Mouse (Mus musculus) B cell, adult 2 months (primary cell): Measurements from ENCODE around the gene 2810021J22Rik.
"Not testable (repeated sequence)": the region's sequence is repeated elsewhere in the genome, so short reads cannot be mapped to it uniquely, and the experiment has no call there.

ENCODE experiments used
- DNase-seq, 2 experiments: peaks; one replicate each; pipeline ENCODE4 v3.0.0; 2022

Gene 2810021J22Rik

DNA sequence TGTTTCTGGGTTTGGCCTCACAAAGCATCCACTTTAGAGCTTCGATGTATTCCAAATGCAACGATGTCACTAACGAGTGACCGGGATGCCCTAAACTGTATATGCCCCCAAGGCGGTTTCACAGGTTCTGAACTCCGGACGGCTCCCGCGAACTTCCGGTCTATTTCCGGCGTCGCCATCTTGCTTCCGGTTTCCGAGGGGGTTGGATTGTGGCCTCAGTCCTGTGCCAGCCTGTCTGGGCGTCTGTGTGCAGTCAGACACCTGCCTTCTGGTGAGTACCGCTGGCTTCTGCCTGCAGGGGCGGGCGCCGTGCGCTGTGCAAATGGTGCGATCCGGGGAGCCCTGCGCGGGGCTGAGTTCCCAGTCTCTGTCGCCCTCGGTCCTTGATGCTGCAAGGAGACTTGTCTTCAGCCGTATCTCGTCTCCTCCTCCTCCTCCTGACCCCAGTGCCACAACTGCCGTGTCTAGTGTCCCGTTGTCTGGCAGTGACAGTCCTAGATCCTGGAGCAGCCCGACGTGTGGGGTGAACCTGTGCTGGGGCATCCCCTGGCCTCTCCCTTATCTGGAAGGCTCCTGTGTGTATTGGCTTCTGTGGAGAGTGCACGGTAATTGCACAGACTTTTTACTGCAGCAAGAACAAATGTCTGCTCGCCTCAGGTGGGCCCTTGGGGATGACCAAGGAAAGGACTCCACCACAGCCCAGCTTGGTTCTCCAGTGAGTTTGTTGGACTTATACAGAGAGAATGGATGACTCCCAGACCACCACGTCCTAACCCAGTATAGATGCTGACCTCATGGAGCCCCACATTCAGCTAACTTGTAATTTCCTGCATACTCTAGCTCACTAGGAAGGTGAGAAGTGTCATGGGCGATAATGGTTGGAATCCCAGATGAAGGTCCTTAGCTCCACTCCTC, at the start of gene 2810021J22Rik:
Gene 2810021J22Rik (plus strand): TSS at position 178 of the 915 bp plus-strand sequence.
- peak; percentile 85 to 86 for DNase-seq

DNA sequence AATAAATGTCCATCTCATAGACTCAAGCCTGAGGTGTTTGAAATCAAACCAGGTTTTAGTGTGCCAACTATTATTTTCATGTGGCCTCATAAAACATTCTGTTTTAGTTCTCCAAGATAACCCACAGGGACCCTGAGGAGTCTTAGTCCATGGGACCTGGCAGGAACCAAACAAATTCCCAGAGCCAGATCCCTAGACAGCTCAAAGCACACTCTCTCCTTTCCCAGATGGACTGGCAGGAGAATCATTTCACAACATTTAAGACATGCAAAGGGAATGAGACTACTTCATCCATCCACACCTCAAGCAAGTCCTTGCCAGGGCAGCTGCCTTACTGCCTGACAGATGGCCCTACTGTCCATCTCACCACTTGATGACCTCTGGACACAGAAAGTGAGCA, 38.1 kb upstream of the 2810021J22Rik start, which contains the start of gene Olfr312:
Gene Olfr312 (plus strand): TSS at position 301 of the 400 bp plus-strand sequence.
- not testable (repeated sequence) for DNase-seq

DNA sequence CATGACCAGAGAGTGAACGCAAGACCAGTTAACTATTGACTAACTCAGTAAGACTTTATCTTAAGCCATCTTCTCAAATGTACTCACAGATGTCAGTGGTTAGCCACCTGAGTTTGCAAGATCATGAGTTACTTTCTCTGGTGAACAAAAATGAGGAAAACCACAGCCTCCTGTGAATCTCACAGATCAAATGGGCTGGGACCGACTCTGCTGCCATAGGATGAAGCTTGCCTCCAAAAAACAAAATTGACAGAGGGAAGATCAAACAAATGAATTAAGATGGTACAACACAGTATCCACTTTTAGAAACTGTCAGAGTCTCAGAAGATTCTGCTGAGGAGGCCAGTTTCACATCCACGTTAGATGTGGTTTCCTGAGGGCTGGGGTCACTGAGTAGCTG, 37.3 kb upstream of the 2810021J22Rik start:
- DNase-seq, result no peak

DNA sequence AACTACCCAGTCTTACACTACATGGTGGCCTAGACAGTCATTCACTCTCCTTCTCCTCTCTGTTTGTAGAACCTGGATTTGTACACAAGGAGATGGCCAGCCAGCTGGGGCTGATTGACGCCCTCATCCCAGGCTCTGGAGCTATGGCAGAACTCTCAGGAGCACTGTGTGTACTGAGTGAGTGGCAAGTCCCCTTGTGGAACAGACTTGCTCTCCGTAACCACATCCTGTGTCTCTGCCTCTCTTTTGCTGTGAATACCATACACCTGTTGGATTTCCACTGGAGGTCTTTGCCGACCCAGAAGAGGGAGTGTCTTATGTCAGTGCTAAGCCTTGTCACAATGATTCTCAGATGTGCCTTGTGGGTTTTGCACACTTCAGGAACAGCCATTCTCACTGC, 34.5 kb upstream of the 2810021J22Rik start:
- DNase-seq, result not testable (repeated sequence)

DNA sequence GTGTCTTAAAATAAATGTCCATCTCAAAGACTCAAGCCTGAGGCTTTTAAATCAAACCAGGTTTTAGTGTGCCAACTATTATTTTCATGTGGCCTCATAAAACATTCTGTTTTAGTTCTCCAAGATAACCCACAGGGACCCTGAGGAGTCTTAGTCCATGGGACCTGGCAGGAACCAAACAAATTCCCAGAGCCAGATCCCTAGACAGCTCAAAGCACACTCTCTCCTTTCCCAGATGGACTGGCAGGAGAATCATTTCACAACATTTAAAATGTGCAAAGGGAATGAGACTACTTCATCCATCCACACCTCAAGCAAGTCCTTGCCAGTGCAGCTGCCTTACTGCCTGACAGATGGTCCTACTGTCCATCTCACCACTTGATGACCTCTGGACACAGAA, 28.1 kb upstream of the 2810021J22Rik start, which contains the start of gene Olfr311:
Gene Olfr311 (plus strand): TSS at position 301 of the 400 bp plus-strand sequence.
- not testable (repeated sequence) for DNase-seq

DNA sequence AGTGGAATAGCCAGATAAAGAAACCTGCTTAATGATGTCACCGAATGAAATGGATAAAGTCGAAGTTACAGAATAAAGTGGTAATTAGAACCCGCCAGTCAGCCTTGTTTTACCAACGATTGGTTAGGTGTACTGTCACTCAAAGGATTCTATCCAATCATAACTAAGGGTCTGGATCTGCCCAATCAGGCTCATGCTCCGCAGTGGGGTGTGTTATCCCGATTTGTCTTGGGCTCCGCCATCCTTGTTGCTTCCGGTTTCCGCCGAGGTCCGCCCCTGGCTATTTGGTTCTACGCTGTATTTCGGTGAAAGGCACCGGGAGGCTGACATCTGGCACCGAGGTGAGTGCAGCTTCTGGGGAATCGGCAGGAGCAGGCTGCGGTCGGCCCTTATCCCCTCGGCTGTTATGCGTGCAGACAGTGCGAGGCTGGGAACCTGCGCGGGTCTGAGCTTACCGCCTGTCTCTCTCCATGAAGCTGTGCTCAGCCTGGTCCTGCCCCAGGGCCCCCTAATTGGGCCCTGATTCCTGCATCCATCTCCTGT, 20.0 kb upstream of the 2810021J22Rik start, which contains the start of gene Gm12258:
Gene Gm12258 (plus strand): TSS at position 240 of the 543 bp plus-strand sequence.
- DNase-seq, result peak; percentile 81 to 83

DNA sequence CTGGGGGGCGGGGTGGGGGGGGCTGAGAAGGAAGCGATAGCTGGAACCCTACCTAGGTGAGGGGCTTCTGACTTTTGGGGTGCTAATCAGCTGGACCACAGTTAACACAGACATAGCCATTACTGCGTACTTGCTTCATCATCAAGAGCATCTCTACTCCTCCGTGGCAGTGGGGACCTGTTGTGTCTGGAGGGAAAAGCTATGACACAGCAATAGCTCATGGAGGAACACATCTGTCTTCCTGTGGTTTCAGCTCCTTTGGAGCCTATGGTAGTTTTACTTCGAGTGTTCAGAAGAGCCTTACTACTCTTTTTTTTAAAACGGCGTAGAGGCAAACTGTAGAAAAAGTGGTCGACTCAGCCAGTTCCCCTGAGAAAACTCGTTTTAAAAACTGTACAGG, 19.4 kb upstream of the 2810021J22Rik start:
- no peak for DNase-seq

DNA sequence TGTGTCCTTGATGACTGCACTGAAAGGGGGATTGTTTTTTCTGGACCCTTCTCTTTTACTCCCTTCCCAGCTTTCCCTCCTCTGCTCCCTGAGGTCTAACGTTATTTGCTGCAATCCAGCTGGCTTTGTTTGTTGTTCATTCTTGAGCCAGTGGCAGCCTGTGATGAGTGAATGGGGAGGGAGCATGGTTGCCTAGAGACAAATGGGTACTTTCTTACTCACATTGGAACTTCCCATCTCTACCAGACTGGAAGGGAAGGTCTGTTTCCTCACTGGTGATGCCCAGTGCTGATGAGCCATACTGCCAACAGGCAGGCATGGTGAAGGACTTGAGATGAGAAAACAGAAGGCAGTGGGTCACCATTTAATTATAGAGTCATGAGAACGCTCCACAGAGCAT, 17.3 kb upstream of the 2810021J22Rik start:
- DNase-seq, result no peak

DNA sequence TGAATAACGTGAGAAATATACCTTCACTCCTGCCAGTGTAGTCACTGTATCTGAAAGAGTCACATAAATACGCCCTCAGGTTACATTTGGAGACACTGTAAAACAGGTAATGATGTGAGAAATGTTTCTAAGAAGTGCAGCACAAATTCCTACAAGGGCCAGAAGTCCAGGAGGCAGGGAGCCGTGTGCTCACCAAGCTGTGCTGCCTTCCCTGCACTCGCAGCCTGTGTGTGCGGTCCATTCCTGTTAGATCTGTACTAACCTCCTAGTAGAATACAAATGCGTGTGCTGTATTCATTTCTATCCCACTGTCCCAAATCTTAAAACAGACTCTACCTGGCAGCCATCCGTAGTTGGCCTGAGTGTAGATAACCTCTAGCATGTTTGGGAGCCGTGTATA, 6.3 kb upstream of the 2810021J22Rik start:
- no peak for DNase-seq

DNA sequence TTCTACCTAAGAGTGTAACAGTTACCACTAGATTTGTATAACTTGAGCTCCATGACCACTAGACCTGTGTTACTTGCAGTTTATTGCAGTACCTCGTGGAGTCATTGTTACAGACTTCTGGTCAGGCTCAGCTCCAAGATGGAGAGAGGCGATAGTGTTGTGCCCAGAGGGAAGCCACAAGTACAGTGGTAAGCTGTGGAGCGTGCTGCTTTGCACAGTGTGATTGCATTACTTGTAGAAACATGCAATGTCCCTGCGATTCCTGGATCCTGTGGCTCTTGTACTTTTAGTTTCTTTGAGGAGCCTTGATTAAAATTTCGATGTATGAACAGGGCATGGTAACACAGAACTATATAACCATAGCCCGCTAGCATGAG, 926 bp downstream of the 2810021J22Rik start:
- DNase-seq, result no peak

DNA sequence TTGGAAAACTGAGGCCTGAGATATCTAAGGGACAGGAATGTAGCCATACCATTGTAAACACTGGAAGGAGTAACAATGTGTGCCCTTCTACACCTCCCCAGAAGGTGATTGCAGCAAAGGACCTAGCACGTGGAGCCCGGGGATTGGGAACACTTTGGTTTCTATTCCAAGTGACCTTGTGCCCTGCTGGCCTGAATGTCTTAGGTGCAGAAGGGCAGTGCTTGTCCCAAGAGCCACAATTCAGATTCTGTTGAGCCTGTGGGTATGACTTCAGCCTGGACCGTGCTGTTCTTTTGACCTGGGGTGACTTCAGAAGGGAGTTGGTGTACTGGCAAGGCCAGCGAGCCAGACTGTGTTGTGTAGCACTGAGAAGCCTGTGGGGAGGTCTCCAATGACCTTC, 3.9 kb downstream of the 2810021J22Rik start:
- no peak for DNase-seq

DNA sequence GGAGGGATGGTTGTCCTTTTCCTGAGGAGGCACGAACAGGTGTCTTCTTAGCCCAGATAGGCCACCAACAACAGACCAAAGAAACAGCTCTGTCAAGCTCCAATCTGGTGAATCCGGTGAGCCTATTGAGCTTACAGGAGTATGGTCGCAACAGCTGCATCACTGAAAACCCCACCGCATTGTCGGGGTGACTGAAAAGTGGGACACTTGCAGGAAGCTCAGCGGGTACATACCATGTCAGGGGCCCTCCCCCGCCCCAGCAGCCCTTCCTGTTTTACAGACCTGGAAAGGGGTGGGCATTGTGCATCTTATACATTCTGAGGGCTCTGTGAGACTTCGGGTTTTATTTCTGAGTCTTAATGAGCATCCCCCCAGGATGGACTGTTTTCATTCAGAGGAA, 16.7 kb downstream of the 2810021J22Rik start:
- DNase-seq, result no peak

DNA sequence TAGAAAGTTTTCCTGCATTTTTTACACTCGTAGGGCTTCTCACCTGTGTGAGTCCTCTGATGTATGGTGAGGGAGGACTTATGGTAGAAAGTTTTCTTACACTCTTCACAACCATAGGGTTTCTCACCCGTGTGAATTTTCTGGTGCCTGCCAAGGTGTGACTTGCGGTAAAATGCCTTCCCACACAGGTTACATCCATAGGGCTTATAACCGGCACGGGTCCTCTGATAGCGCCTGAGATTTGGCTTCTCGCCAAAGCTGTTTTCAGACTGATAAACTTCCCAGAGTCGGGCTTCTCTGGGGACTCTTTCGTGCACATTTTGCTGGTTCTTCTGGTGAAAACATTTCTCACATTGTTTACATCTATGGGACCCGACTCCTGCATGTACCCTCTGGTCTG, 23.5 kb downstream of the 2810021J22Rik start:
- DNase-seq, result no peak

DNA sequence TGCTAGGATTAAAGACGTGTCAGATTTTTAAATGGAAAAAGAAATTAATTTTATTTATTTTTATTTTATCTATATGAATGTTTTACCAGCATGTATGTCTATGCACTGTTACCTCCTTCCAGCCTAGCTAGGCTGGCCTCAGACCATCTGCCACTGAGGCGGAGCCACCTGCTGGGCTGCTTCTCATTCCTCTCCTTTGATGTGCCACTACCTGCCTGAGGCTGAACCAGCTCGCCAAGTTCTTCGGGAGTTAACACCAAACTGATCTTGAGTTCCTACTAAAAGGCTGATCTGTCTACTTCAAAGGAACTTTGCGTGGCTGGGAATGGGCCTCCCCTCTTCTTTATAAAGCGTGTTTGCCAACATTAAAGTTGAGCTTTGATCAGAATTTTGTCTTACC, 27.4 kb downstream of the 2810021J22Rik start:
- DNase-seq, result no peak

DNA sequence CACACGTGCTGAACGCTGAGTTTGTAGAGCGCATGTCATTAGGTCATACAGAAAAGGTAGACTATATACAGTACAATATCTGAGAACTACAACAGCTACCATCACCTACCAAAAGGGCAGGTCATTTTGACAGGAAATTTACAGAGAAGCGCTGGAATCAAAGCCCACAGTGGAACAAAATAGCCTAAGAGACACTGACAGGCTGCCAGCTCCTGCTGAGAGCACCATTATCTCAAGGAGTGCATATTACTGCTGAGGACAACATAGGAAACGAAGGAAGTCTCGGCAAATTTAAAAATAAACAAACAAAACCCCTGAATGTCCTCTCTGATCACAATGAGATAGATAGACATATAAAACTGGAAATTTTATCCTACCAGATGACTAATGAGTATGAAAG, 30.5 kb downstream of the 2810021J22Rik start:
- no peak for DNase-seq

DNA sequence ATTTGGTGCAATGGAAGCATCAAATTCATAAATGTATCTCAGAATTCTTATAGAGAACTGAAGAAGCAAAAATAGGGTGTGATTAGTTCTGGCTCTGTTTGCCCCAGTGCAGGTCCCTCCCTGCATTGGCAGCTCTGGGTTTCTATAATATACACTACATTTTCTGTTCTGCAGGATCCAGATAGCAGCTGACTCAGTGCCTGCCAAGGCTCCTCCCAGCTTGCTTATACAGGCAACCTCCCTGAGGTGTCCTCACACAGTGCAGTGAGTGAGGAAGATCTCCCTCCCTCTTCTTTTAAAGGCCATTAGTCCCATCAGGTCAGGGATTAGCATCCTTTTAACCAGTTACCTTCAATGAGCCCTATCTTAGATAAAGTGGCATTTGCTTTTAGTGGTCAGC, 34.1 kb downstream of the 2810021J22Rik start:
- no peak for DNase-seq

DNA sequence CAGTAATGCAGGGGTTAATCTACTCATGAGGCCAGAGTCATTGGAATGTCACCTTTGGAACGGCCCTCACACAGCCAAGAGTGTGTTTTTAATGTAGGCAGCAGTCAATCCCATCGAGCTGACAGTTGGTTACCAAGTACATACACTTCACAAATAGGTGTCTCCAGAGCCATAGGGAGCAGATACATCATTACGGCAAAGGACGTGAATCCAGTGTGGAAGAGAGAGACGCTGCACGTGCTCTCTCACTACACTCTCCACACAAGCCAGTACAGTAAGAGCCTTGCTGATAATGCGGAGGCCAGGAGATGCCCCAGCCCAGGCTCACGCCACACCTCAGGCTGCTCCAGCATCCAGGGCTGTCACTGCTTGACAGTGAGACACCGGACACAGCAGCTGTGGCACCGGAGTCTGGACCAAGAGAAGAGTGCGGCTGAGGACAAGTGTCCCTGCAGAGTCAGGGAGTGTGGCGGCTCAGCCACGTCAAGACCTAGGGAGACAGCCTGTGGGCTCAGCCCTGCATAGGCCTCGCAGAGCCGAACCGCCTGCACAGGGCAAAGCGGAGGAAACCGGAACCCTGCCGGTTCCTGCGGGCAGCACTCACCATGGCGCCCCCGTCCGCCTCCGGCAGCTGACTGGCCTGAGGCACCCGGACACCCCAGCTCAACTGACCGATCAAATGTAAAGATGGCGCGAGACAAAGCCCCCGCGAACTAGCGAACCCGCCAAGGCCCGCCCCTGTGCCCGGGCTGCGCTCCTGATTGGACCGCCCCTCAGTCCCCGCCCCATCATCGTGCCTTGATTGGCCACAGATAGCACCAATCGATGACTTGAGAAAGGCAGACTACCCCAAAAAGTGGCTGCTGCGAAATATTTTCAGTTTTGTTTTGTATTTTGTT, 36.7 kb downstream of the 2810021J22Rik start, which contains the start of gene Zfp39:
Gene Zfp39 (minus strand): TSS at position 715 of the 899 bp plus-strand sequence.
- peak; percentile 97 to 99 for DNase-seq

DNA sequence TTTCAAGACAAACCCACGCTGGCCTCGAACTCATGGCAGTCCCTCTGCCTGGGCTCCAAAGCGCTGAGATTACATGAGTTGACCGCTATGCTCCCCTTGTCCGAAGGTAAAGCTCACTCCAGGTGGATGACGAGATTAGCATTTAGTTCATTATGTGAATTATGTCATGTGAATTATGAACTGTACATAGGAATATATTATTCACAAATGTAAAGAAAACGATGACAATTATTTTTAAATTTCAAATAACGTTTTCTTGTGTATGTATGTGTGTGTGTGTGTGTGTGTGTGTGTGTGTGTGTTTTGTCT, 37.3 kb downstream of the 2810021J22Rik start:
- DNase-seq, result no peak

DNA sequence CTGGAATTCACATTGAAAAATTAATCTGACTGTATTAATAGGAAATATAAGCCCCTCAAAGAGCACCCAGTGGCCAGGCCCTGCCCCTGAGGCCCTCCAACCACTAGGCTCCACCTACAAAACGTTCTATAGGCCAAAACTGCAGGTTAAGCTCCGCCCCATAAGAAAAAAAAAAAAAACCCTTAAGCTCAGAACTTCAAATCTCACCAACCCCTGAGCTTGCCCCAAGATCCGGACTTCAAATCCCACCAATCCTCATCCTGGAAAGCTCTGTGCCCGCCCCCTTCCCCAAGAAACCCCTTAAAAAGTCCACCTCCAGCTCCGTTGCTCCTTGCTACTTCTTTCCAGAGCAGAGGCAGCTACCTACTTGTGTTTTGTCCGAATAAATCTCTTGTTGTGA, 37.8 kb downstream of the 2810021J22Rik start:
- DNase-seq, result peak; percentile 29 to 36

DNA sequence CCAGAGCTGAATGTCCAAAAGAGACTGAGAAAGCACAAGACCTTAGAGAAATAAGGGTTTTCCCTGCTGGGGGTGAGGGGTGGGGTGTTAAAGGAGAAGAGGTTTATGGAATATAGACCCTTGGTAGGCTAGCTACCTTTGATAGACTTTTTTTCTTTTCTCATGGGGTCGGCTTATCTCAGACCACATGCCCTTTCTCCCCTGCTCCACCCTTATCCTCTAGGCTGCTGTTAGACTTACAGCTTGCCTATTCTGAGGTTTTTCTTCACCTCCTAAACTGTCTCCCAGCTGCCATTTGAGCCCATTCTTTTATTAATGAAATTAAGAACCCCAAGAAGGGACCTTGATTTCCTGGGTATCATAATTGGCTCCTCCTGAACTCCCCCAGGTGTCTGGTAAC, 46.8 kb downstream of the 2810021J22Rik start:
- DNase-seq, result no peak

DNA sequence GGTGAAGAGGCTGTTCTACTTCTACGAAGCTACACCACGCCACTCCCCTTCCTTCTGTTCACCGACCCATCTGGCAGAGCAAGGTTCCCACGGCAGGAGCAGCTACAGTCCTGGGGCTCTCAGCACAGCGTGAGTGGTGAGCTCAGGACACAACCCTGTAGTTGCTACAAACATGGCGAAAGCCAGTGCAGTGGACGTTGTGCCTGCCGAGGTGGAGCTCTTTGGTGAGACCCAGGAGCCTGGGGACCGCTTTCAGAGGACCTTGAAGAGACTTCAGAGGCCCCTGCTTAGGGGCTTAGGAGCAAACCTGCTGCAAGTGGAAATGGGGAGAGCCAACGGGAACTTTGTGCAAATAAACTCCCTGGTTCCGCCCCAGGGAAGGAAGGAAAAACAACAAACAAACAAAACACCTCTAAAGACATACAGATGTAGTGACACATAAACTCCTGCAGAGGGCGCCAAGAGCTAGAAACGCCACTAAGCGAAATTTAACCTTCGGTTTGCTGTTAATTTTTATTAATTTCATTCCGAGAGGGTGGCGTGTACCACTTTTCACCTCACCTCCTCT, 47.5 kb downstream of the 2810021J22Rik start:
- DNase-seq, result peak; percentile 43 to 51

DNA sequence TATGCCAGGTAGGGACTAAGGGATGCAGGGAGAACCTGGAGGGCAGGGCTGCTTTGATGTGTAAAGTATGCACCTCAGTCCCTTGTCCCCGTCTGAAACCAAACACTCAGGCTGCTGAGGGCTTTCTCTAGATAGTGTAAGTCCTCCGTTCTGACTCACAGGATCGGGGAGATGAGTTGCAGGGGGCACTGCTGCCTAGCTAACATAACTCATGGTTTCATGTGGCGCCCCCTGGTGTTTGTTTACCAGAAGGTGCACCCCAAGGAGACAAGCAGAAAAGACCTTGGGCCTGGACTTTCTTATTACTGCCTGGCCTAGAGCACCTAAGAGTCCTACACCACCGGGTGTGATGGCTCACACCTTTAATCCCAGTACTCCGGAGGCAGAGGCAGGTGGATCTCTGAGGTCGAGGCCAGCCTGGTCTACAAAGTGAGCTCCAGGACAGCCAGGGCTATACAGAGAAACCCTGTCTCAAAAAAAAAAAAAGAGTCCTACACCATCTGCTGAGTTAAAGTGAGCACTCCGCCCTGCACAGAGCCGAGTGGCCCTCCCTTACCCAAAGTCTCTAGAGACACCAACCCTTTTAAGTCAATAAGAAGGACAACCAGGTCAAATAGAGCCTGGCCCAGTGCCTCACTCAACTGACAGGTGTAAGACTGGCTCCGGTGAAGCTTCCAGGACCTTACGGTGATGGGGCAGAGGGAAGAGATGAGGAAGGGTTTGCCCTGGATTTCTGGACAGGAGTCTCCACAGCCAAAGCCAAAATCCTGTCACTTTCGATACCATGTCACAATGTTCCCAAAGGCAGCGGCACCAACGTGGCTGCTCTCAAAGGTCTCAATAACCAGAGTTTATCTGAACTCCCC, 50.1 kb downstream of the 2810021J22Rik start:
- DNase-seq, result peak; percentile 86 to 87
